Mouse (Mus musculus) C2C12 (cell line): ENCODE data around the gene Ophn1. TPM values are rescaled to one million over a fixed set of nuclear protein-coding genes. Genes with fewer than 3 reads are reported as not detected.

ENCODE experiments used
- H3K27me3 ChIP-seq: one replicate; pipeline ENCODE4 v1.6.1; 2011; ENCODE audit not compliant: control insufficient read depth, insufficient read depth, insufficient read length
- H3K36me3 ChIP-seq: one replicate; pipeline ENCODE4 v1.6.1; 2011; ENCODE audit not compliant: control insufficient read depth, insufficient read depth
- H3K4me3 ChIP-seq: one replicate; pipeline ENCODE4 v1.5.1; 2011; ENCODE audit warnings: mild to moderate bottlenecking, control low read depth; ENCODE audit not compliant: poor library complexity, insufficient read depth, severe bottlenecking
- H3K79me2 ChIP-seq: one replicate; pipeline ENCODE4 v1.6.1; 2011; ENCODE audit not compliant: control insufficient read depth, insufficient read depth
- H3K79me3 ChIP-seq: one replicate; pipeline ENCODE4 v1.6.1; 2011; ENCODE audit warnings: low read depth, control low read depth
- H3ac ChIP-seq: one replicate; pipeline ENCODE3; 2011; ENCODE audit warnings: low read depth; ENCODE audit not compliant: control insufficient read depth, insufficient read length
- CEBPB ChIP-seq: IDR thresholded peaks from one replicate; pipeline ENCODE4 v1.6.1; 2011; ENCODE audit warnings: low read depth, mild to moderate bottlenecking, control low read depth, moderate library complexity
- CTCF ChIP-seq: IDR thresholded peaks from one replicate; pipeline ENCODE4 v1.5.1; 2011; ENCODE audit not compliant: control insufficient read depth, insufficient read depth, insufficient read length
- FOSL1 ChIP-seq: IDR thresholded peaks from one replicate; pipeline ENCODE4 v1.8.0; 2011; ENCODE audit warnings: mild to moderate bottlenecking, low read length; ENCODE audit not compliant: poor library complexity, insufficient read depth, severe bottlenecking
- MAX ChIP-seq: IDR thresholded peaks from one replicate; pipeline ENCODE4 v1.6.1; 2011; ENCODE audit warnings: mild to moderate bottlenecking, control low read depth
- MYOD1 ChIP-seq: IDR thresholded peaks from one replicate; pipeline ENCODE4 v1.6.1; 2011; ENCODE audit warnings: low read depth; ENCODE audit not compliant: control insufficient read depth, insufficient read length
- MYOG ChIP-seq: IDR thresholded peaks from one replicate; pipeline ENCODE4 v1.6.1; 2011; ENCODE audit not compliant: control insufficient read depth, insufficient read length; ENCODE audit errors: extremely low read depth
- USF1 ChIP-seq: IDR thresholded peaks from one replicate; pipeline ENCODE4 v1.6.1; 2011; ENCODE audit warnings: low read depth, mild to moderate bottlenecking, control low read depth, moderate library complexity
- polyA plus RNA-seq: library from polyadenylated mRNA; unstranded; fragments of >200 nt; fragmentation: generic; extraction: Trizol; gene quantifications from one replicate; pipeline ENCODE4 v1.2.1, GENCODE M21; 2012; ENCODE audit warnings: missing spikeins

Ophn1 gene
- polyA plus RNA-seq, 1 experiment, result 1.3 TPM

DNA sequence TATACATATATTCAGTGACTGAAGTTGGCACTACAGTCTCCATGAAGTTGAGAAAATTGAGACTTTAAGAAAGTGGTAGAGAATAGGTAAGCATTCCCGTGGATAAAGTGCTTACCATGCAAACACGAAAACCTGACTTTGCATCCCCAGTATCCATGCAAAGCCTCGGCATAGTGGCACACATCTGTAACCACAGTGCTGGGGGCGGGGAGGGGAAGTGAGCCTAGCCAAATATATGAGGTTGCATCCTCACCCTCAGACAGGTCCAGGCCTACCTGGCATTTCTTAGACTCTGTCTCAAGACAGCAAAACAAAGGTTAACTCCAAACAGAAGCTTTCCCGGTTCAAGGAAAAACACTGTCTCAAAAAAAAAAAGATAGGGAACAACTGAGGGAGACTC lies 21.7 kb downstream of the Ophn1 start:
- no peaks in the 10 kb centered on the region for H3K36me3 ChIP-seq
- no peak for TF ChIP-seq CTCF
- no peak for TF ChIP-seq CEBPB
- TF ChIP-seq FOSL1, result no peak
- TF ChIP-seq USF1, result no peak
- TF ChIP-seq MAX, result no peak
- TF ChIP-seq MYOG, result no peak
- no peak for TF ChIP-seq MYOD1
- H3K27me3 ChIP-seq, result no peaks in the 10 kb centered on the region

GRCm38 (mm10) chrX:98860167-98860566 lies 30.7 kb downstream of the Ophn1 start:
- Histone ChIP-seq H3K79me2 (no peaks in the 10 kb centered on the region), H3K79me3 (no peaks in the 10 kb centered on the region), H3K36me3 (no peaks in the 10 kb centered on the region), H3K4me3 (no peak overlapping the region), H3ac (no peak overlapping the region), H3K27me3 (no peaks in the 10 kb centered on the region)
- TF ChIP-seq MYOG (no peak), MYOD1 (no peak), MAX (no peak), USF1 (no peak), FOSL1 (no peak), CEBPB (no peak), CTCF (no peak)

More for the DNA sequence above, 21.7 kb downstream of the Ophn1 start:
- no peak overlapping the region for H3ac ChIP-seq
- no peak overlapping the region for H3K4me3 ChIP-seq
- H3K79me3 ChIP-seq, result no peaks in the 10 kb centered on the region
- no peaks in the 10 kb centered on the region for H3K79me2 ChIP-seq

- no peaks in the 10 kb centered on the region for H3K79me2 ChIP-seq
- no peaks in the 10 kb centered on the region for H3K36me3 ChIP-seq
- TF ChIP-seq FOSL1 (no peak), USF1 (no peak), CTCF (no peak)
- no peaks in the 10 kb centered on the region for H3K79me3 ChIP-seq
- no peaks in the 10 kb centered on the region for H3K27me3 ChIP-seq
- H3ac ChIP-seq, result no peak overlapping the region
- no peak overlapping the region for H3K4me3 ChIP-seq
These were observed 34.8 kb downstream of the Ophn1 start for GRCm38 (mm10) chrX:98856046-98856445.

DNA sequence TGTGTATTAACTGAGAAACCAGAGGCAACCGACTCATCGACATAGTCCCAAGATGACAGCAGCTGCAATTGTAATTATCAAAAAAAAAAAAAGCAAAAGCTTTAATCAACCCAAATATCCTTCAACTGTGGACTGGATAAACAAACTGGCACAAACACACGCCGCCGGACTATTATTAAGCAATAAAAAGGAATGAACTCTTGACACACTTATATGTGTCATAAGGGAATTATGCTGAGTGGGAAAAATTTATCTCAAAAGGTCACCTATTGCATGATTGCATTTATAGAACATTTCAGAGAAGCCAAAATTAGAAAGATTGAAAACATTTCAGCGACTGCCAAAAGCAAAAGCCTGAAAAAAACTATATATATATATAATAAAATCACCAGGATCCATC lies 40.0 kb downstream of the Ophn1 start:
- Histone ChIP-seq H3K4me3 (no peak overlapping the region), H3K79me2 (no peaks in the 10 kb centered on the region), H3K36me3 (no peaks in the 10 kb centered on the region), H3ac (no peak overlapping the region), H3K79me3 (no peaks in the 10 kb centered on the region), H3K27me3 (no peaks in the 10 kb centered on the region)
- no peak for TF ChIP-seq MYOD1
- TF ChIP-seq MYOG, result no peak
- TF ChIP-seq CTCF, result no peak
- TF ChIP-seq MAX, result no peak
- no peak for TF ChIP-seq USF1
- TF ChIP-seq CEBPB, result no peak
- no peak for TF ChIP-seq FOSL1

GRCm38 (mm10) chrX:98841606-98842005 lies 49.2 kb downstream of the Ophn1 start:
- Histone ChIP-seq H3K27me3 (no peaks in the 10 kb centered on the region), H3ac (no peak overlapping the region)
- TF ChIP-seq FOSL1 (no peak), CEBPB (no peak), USF1 (no peak), MYOG (no peak), CTCF (no peak), MAX (no peak), MYOD1 (no peak)

DNA sequence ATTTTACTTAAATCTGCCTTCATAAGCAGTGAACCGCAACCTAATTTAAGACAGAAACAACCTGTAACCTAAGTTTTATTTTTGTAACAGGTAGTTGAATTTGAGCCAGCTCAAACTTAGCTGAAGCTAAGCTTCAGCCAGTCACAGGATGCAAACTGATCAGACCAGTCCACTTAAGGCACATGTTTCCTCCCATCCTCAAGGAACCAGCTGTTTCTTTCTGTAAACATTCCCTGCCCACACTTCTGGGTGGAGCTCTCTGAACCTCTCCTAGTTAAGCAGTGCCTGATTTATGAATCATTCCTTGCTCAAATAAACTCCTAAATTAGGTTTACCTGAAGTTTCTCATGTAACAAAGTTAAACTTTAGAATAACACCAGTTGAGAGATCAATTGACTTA lies 54.8 kb downstream of the Ophn1 start:
- TF ChIP-seq CEBPB, result no peak
- TF ChIP-seq USF1, result no peak
- TF ChIP-seq CTCF, result no peak
- no peak for TF ChIP-seq FOSL1
- TF ChIP-seq MAX, result no peak
- no peak for TF ChIP-seq MYOD1
- no peak for TF ChIP-seq MYOG
- Histone ChIP-seq H3K27me3 (no peaks in the 10 kb centered on the region), H3K4me3 (no peak overlapping the region), H3K79me3 (no peaks in the 10 kb centered on the region), H3K79me2 (no peaks in the 10 kb centered on the region), H3ac (no peak overlapping the region), H3K36me3 (no peaks in the 10 kb centered on the region)

More at GRCm38 (mm10) chrX:98841606-98842005, 49.2 kb downstream of the Ophn1 start:
- Histone ChIP-seq H3K79me2 (no peaks in the 10 kb centered on the region), H3K36me3 (no peaks in the 10 kb centered on the region), H3K79me3 (no peaks in the 10 kb centered on the region), H3K4me3 (no peak overlapping the region)
